ENCODE assay signal across 30 mouse cellular contexts in genomic region chr8:125381674-125382073, GRCm38 (mm10).
DNase-seq lines count a peak whose midpoint lies in the region; ATAC-seq and TF ChIP-seq lines count a peak whose summit lies in the region.
"Had no signal": no experiment of that assay in that cellular context is flagged by ENCODE, and none has a peak within 500 bp of the region (broad histone marks: within the 10 kb centered on the region; RNA-seq: fewer than 3 reads in every experiment).

No protein-coding gene starts in this region.

- no peak for TF ChIP-seq CTCF in midbrain, postnatal 0 days (IDR thresholded peaks at IDR 0.05)

- H3K4me1 ChIP-seq in kidney, embryonic 16.5 days (ENCODE audit: insufficient read depth, low read length): peaks cover 11% of the 10 kb centered on the region; the same call in 1 of the 2 replicates
- peaks cover 3% of the 10 kb centered on the region; the same call in 1 of the 2 replicates for H3K4me1 ChIP-seq in liver, embryonic 11.5 days (replicated peaks; ENCODE audit: control insufficient read depth, insufficient read depth, low read length)
- H3K4me1 ChIP-seq in liver, embryonic 16.5 days (ENCODE audit: control insufficient read depth, low read depth, low read length): peaks cover 3% of the 10 kb centered on the region; the same call in 1 of the 2 replicates
- H3K4me1 ChIP-seq in midbrain, postnatal 0 days (ENCODE audit: insufficient read depth, low read length): peaks cover 11% of the 10 kb centered on the region; the same call in 1 of the 2 replicates

- ATAC-seq in kidney, embryonic 16.5 days (ENCODE audit: low FRiP score, low TSS enrichment): peak; percentile 50
- peak; percentile 48; the same call in 1 of the 2 replicates for ATAC-seq in liver, embryonic 11.5 days (replicated peaks; ENCODE audit: low FRiP score)
- peak; percentile 83 for ATAC-seq in liver, embryonic 16.5 days (ENCODE audit: low read depth)
- ATAC-seq in midbrain, postnatal 0 days (ENCODE audit: low FRiP score): no peak
- ATAC-seq: activated CD4-positive, CD25-positive, alpha-beta regulatory T cell, adult 4 months; forebrain, embryonic 15.5 days; hindbrain, postnatal 0 days had no signal

- WGBS in kidney, embryonic 16.5 days: 42% methylated on average over 3 of the region's 3 CpGs
- 37% methylated on average over 3 of the region's 3 CpGs for WGBS in liver, embryonic 11.5 days
- WGBS in liver, embryonic 16.5 days (ENCODE audit: insufficient replicate concordance): 40% methylated on average over 3 of the region's 3 CpGs
- 72% methylated on average over 3 of the region's 3 CpGs for WGBS in midbrain, postnatal 0 days

- H3K27ac ChIP-seq in kidney, embryonic 16.5 days (ENCODE audit: low read length): no peak overlapping the region
- H3K27ac ChIP-seq in liver, embryonic 11.5 days (ENCODE audit: low read depth, low read length): no peak overlapping the region
- peak overlapping the region; percentile 47; the same call in 1 of the 2 replicates for H3K27ac ChIP-seq in liver, embryonic 16.5 days (ENCODE audit: low read length)
- H3K27ac ChIP-seq in midbrain, postnatal 0 days (ENCODE audit: low read depth, low read length): no peak overlapping the region
- H3K27ac ChIP-seq: embryonic facial prominence, embryonic 15.5 days; forebrain, embryonic 15.5 days; hindbrain, postnatal 0 days; layer of hippocampus, adult 2 months; limb, embryonic 13.5 days; lung, embryonic 15.5 days; neural tube, embryonic 13.5 days; stomach, embryonic 15.5 days had no signal

- no peaks in the 10 kb centered on the region for H3K27me3 ChIP-seq in kidney, embryonic 16.5 days (ENCODE audit: insufficient read depth, low read length)
- no peaks in the 10 kb centered on the region for H3K27me3 ChIP-seq in liver, embryonic 11.5 days (replicated peaks; ENCODE audit: control insufficient read depth, insufficient read depth, low read length)
- H3K27me3 ChIP-seq in liver, embryonic 16.5 days (ENCODE audit: control insufficient read depth, insufficient read depth, low read depth, low read length): no peaks in the 10 kb centered on the region
- no peaks in the 10 kb centered on the region for H3K27me3 ChIP-seq in midbrain, postnatal 0 days (ENCODE audit: insufficient read depth, low read length)
- H3K27me3 ChIP-seq: embryonic facial prominence, embryonic 15.5 days; forebrain, embryonic 15.5 days; heart, embryonic 12.5 days; lung, embryonic 15.5 days; stomach, embryonic 15.5 days had no signal

- no peaks in the 10 kb centered on the region for H3K36me3 ChIP-seq in kidney, embryonic 16.5 days (ENCODE audit: insufficient read depth, low read length)
- H3K36me3 ChIP-seq in liver, embryonic 11.5 days (ENCODE audit: control insufficient read depth, insufficient read depth, low read length): no peaks in the 10 kb centered on the region
- H3K36me3 ChIP-seq in liver, embryonic 16.5 days (ENCODE audit: control insufficient read depth, insufficient read depth): no peaks in the 10 kb centered on the region
- no peaks in the 10 kb centered on the region for H3K36me3 ChIP-seq in midbrain, postnatal 0 days (ENCODE audit: insufficient read depth, low read length)
- H3K36me3 ChIP-seq: embryonic facial prominence, embryonic 15.5 days; forebrain, embryonic 15.5 days; heart, embryonic 12.5 days; limb, embryonic 13.5 days; lung, embryonic 15.5 days; neural tube, embryonic 13.5 days; stomach, embryonic 15.5 days had no signal

- no peak for DNase-seq in kidney, adult 8-10 months
- DNase-seq in liver, embryonic 11.5 days (ENCODE audit: low spot score): no peak
- no peak for DNase-seq in frontal cortex, postnatal 10 days (ENCODE audit: low spot score in 2 of 2)
- no peak for DNase-seq in midbrain, postnatal 0 days (ENCODE audit: low spot score)
- DNase-seq in embryo, embryonic 9.5 days (ENCODE audit: extremely low spot score): no peak
- DNase-seq: adrenal gland, postnatal 10 days; cerebellum, adult 2 months; cerebellum, postnatal 25 days; gastrocnemius, postnatal 14 days; heart, adult 11 months; heart, postnatal 10 days; kidney, adult 9 months; lung, postnatal 36 days; midbrain, embryonic 14.5 days; right cerebral cortex, adult 18-20 months; right cerebral cortex, postnatal 4 days; thymus, adult 18-20 months; thymus, postnatal 36 days had no signal

- H3K4me2 ChIP-seq in kidney, embryonic 16.5 days (replicated peaks; ENCODE audit: low read depth, low read length): no peak overlapping the region
- no peak overlapping the region for H3K4me2 ChIP-seq in liver, embryonic 11.5 days
- H3K4me2 ChIP-seq in liver, embryonic 16.5 days (ENCODE audit: low read depth, low read length): no peak overlapping the region
- no peak overlapping the region for H3K4me2 ChIP-seq in midbrain, postnatal 0 days (ENCODE audit: low read depth, low read length, poor library complexity, severe bottlenecking)
- H3K4me2 ChIP-seq: embryonic facial prominence, embryonic 15.5 days; forebrain, embryonic 15.5 days; heart, embryonic 12.5 days; limb, embryonic 13.5 days; lung, embryonic 15.5 days; neural tube, embryonic 13.5 days; stomach, embryonic 15.5 days had no signal

- H3K4me3 ChIP-seq in kidney, embryonic 16.5 days (ENCODE audit: low read length): no peak overlapping the region
- no peak overlapping the region for H3K4me3 ChIP-seq in liver, embryonic 11.5 days (ENCODE audit: low read depth, low read length)
- H3K4me3 ChIP-seq in liver, embryonic 16.5 days (ENCODE audit: low read depth, low read length): no peak overlapping the region
- no peak overlapping the region for H3K4me3 ChIP-seq in midbrain, postnatal 0 days (ENCODE audit: low read depth, low read length)
- H3K4me3 ChIP-seq: embryonic facial prominence, embryonic 15.5 days; forebrain, embryonic 15.5 days; heart, embryonic 12.5 days; layer of hippocampus, adult 2 months; limb, embryonic 13.5 days; lung, embryonic 15.5 days; neural tube, embryonic 13.5 days; stomach, embryonic 15.5 days had no signal

- H3K9me3 ChIP-seq in kidney, embryonic 16.5 days (ENCODE audit: low read length): no peaks in the 10 kb centered on the region
- no peaks in the 10 kb centered on the region for H3K9me3 ChIP-seq in liver, embryonic 11.5 days (ENCODE audit: control insufficient read depth, low read length)
- no peaks in the 10 kb centered on the region for H3K9me3 ChIP-seq in liver, embryonic 16.5 days (replicated peaks; ENCODE audit: control insufficient read depth, low read length)
- no peaks in the 10 kb centered on the region for H3K9me3 ChIP-seq in midbrain, postnatal 0 days (ENCODE audit: low read length)
- H3K9me3 ChIP-seq: embryonic facial prominence, embryonic 15.5 days; forebrain, embryonic 15.5 days; heart, embryonic 12.5 days; limb, embryonic 13.5 days; lung, embryonic 15.5 days; neural tube, embryonic 13.5 days; stomach, embryonic 15.5 days had no signal

- H3K9ac ChIP-seq in kidney, embryonic 16.5 days (replicated peaks; ENCODE audit: low read length): no peak overlapping the region
- H3K9ac ChIP-seq in liver, embryonic 11.5 days (ENCODE audit: low read depth, low read length): no peak overlapping the region
- H3K9ac ChIP-seq in liver, embryonic 16.5 days (ENCODE audit: low read depth, low read length): no peak overlapping the region
- H3K9ac ChIP-seq in midbrain, postnatal 0 days (replicated peaks; ENCODE audit: low read length, poor library complexity, severe bottlenecking): no peak overlapping the region
- H3K9ac ChIP-seq: embryonic facial prominence, embryonic 15.5 days; forebrain, embryonic 15.5 days; heart, embryonic 12.5 days; limb, embryonic 13.5 days; lung, embryonic 15.5 days; neural tube, embryonic 13.5 days; stomach, embryonic 15.5 days had no signal
